In genomic region chr16:91730446-91730845, GRCm38 (mm10) we compare ENCODE assay signal across 8 mouse cellular contexts. TPM values are rescaled to one million over a fixed set of nuclear protein-coding genes. Genes with fewer than 3 reads are reported as not detected.
DNase-seq lines count a peak whose midpoint lies in the region; ATAC-seq and TF ChIP-seq lines count a peak whose summit lies in the region.

No protein-coding gene starts in this region.

- H3K4me2 ChIP-seq in lung, embryonic 15.5 days: peak overlapping the region; percentile 64
- H3K4me2 ChIP-seq in hindbrain, embryonic 15.5 days: peak overlapping the region; percentile 78
- H3K4me2 ChIP-seq in midbrain, embryonic 16.5 days (ENCODE audit: low read length): peak overlapping the region; percentile 88

- peaks cover 27% of the 10 kb centered on the region for H3K4me1 ChIP-seq in lung, embryonic 15.5 days
- peaks cover 46% of the 10 kb centered on the region for H3K4me1 ChIP-seq in hindbrain, embryonic 15.5 days (replicated peaks)
- H3K4me1 ChIP-seq in midbrain, embryonic 16.5 days (ENCODE audit: control insufficient read depth, insufficient read depth, low read length): peaks cover 40% of the 10 kb centered on the region
- peaks cover 8% of the 10 kb centered on the region for H3K4me1 ChIP-seq in thymus, adult 2 months (replicated peaks; ENCODE audit: control insufficient read depth, insufficient read depth, low read length)

- H3K36me3 ChIP-seq in lung, embryonic 15.5 days: no peaks in the 10 kb centered on the region
- H3K36me3 ChIP-seq in hindbrain, embryonic 15.5 days: no peaks in the 10 kb centered on the region
- no peaks in the 10 kb centered on the region for H3K36me3 ChIP-seq in midbrain, embryonic 16.5 days (ENCODE audit: control insufficient read depth, insufficient read depth, low read length)
- no peaks in the 10 kb centered on the region for H3K36me3 ChIP-seq in thymus, adult 2 months (ENCODE audit: control insufficient read depth, insufficient read depth, low read length)

- H3K4me3 ChIP-seq in lung, embryonic 15.5 days: peak overlapping the region; percentile 94
- peak overlapping the region; percentile 92 for H3K4me3 ChIP-seq in hindbrain, embryonic 15.5 days
- H3K4me3 ChIP-seq in midbrain, embryonic 16.5 days (ENCODE audit: low read depth, low read length): peak overlapping the region; percentile 86
- H3K4me3 ChIP-seq in thymus, adult 2 months (ENCODE audit: control insufficient read depth, insufficient read depth, low read length): no peak overlapping the region

- TF ChIP-seq POLR2A in thymus, adult 2 months (IDR thresholded peaks at IDR 0.05; ENCODE audit: control insufficient read depth, extremely low read depth, insufficient read depth, low read length, poor library complexity): no peak

- peak overlapping the region; percentile 88; the same call in 1 of the 2 replicates for H3K27ac ChIP-seq in lung, embryonic 15.5 days
- H3K27ac ChIP-seq in hindbrain, embryonic 15.5 days (replicated peaks): peak overlapping the region; percentile 93
- peak overlapping the region; percentile 98 for H3K27ac ChIP-seq in midbrain, embryonic 16.5 days (ENCODE audit: low read length)
- H3K27ac ChIP-seq in thymus, adult 2 months (ENCODE audit: control insufficient read depth, insufficient read depth, low read length): no peak overlapping the region

- H3K27me3 ChIP-seq in lung, embryonic 15.5 days: no peaks in the 10 kb centered on the region
- no peaks in the 10 kb centered on the region for H3K27me3 ChIP-seq in hindbrain, embryonic 15.5 days
- H3K27me3 ChIP-seq in midbrain, embryonic 16.5 days (ENCODE audit: control insufficient read depth, insufficient read depth, low read depth, low read length): no peaks in the 10 kb centered on the region
- H3K27me3 ChIP-seq in thymus, adult 2 months (ENCODE audit: control insufficient read depth, insufficient read depth, low read length): peaks cover 5% of the 10 kb centered on the region

- WGBS in lung, embryonic 15.5 days: 1% methylated on average over 11 of the region's 11 CpGs
- WGBS in hindbrain, embryonic 15.5 days: under 1% methylated on average over 11 of the region's 11 CpGs
- WGBS in midbrain, embryonic 16.5 days: 0% methylated on average over 11 of the region's 11 CpGs
- 8% methylated on average over 11 of the region's 11 CpGs for WGBS in thymus, adult 2 months

- DNase-seq in lung, postnatal 10 days: no peak
- DNase-seq in embryo, embryonic 9.5 days (ENCODE audit: extremely low spot score): peak; percentile 57
- no peak for DNase-seq in thymus, adult 2 months
- no peak for DNase-seq in frontal cortex, postnatal 10 days (ENCODE audit: low spot score in 2 of 2)

- no peak for ATAC-seq in lung, embryonic 15.5 days (ENCODE audit: borderline replicate concordance, extremely low read depth, low FRiP score, low TSS enrichment)
- ATAC-seq in hindbrain, embryonic 15.5 days (ENCODE audit: low FRiP score, low read depth): no peak
- ATAC-seq in midbrain, embryonic 16.5 days: no peak
- no peak for ATAC-seq in granulocyte monocyte progenitor cell, adult 5-6 weeks (replicated peaks; ENCODE audit: poor library complexity, severe bottlenecking)

- TF ChIP-seq CTCF in thymus, adult 2 months (IDR thresholded peaks at IDR 0.05; ENCODE audit: borderline replicate concordance, control insufficient read depth, extremely low read depth, insufficient read depth, low read length, poor library complexity): no peak

- no peaks in the 10 kb centered on the region for H3K9me3 ChIP-seq in lung, embryonic 15.5 days
- no peaks in the 10 kb centered on the region for H3K9me3 ChIP-seq in hindbrain, embryonic 15.5 days
- H3K9me3 ChIP-seq in midbrain, embryonic 16.5 days (replicated peaks; ENCODE audit: control insufficient read depth, low read length, poor library complexity, severe bottlenecking): no peaks in the 10 kb centered on the region

- H3K9ac ChIP-seq in lung, embryonic 15.5 days: peak overlapping the region; percentile 82
- peak overlapping the region; percentile 96 for H3K9ac ChIP-seq in hindbrain, embryonic 15.5 days
- peak overlapping the region; percentile 95 for H3K9ac ChIP-seq in midbrain, embryonic 16.5 days (ENCODE audit: low read depth, low read length)

RNA-seq across cellular contexts. Expression of gene Itsn1, which starts 1.4 kb away (rescaled TPM):
- 19.5 and 20.3 TPM in 2 replicates for polyA plus RNA-seq in lung, embryonic 15.5 days (2015; fragmentation: Nextera tagmentation; extraction: Ambion mirVana)
- 57.8 and 60.2 TPM in 2 replicates for polyA plus RNA-seq in hindbrain, embryonic 15.5 days (2015; fragmentation: Nextera tagmentation; extraction: Ambion mirVana)
- polyA plus RNA-seq in midbrain, embryonic 16.5 days (2015; fragmentation: Nextera tagmentation; extraction: Ambion mirVana): 60.7 and 63.5 TPM in 2 replicates
- 8.9 and 12.9 TPM in 2 replicates for polyA plus RNA-seq in thymus, adult 2 months (2012; rRNA removed)
- 9.3 and 10.7 TPM in 2 replicates for total RNA-seq in granulocyte monocyte progenitor cell, adult 5-6 weeks (2014; fragmentation: Nextera tagmentation)
- 5.0 and 7.0 TPM in 2 replicates for total RNA-seq in granulocyte monocyte progenitor cell, adult 5-6 weeks (2017)

RNA-seq across cellular contexts. Expression of gene Cryzl1, which starts 1.7 kb away (rescaled TPM):
- polyA plus RNA-seq in lung, embryonic 15.5 days (2015; fragmentation: Nextera tagmentation; extraction: Ambion mirVana): 71.4 and 74.6 TPM in 2 replicates
- polyA plus RNA-seq in hindbrain, embryonic 15.5 days (2015; fragmentation: Nextera tagmentation; extraction: Ambion mirVana): 92.8 and 93.4 TPM in 2 replicates
- 114 and 121 TPM in 2 replicates for polyA plus RNA-seq in midbrain, embryonic 16.5 days (2015; fragmentation: Nextera tagmentation; extraction: Ambion mirVana)
- polyA plus RNA-seq in thymus, adult 2 months (2012; rRNA removed): 19.1 and 21.7 TPM in 2 replicates
- total RNA-seq in granulocyte monocyte progenitor cell, adult 5-6 weeks (2014; fragmentation: Nextera tagmentation): 43.5 and 55.5 TPM in 2 replicates
- total RNA-seq in granulocyte monocyte progenitor cell, adult 5-6 weeks (2017): 65.5 and 85.7 TPM in 2 replicates

RNA-seq across cellular contexts. Expression of gene Donson, which starts 41.9 kb away (rescaled TPM):
- 25.4 and 26.2 TPM in 2 replicates for polyA plus RNA-seq in lung, embryonic 15.5 days (2015; fragmentation: Nextera tagmentation; extraction: Ambion mirVana)
- 19.7 and 21.1 TPM in 2 replicates for polyA plus RNA-seq in hindbrain, embryonic 15.5 days (2015; fragmentation: Nextera tagmentation; extraction: Ambion mirVana)
- 19.2 and 20.4 TPM in 2 replicates for polyA plus RNA-seq in midbrain, embryonic 16.5 days (2015; fragmentation: Nextera tagmentation; extraction: Ambion mirVana)
- 19.5 and 28.8 TPM in 2 replicates for polyA plus RNA-seq in thymus, adult 2 months (2012; rRNA removed)
- 13.1 and 23.0 TPM in 2 replicates for total RNA-seq in granulocyte monocyte progenitor cell, adult 5-6 weeks (2014; fragmentation: Nextera tagmentation)
- 20.8 and 32.8 TPM in 2 replicates for total RNA-seq in granulocyte monocyte progenitor cell, adult 5-6 weeks (2017)
